ENCODE assay signal across 1 mouse cellular context in the genomic region with DNA sequence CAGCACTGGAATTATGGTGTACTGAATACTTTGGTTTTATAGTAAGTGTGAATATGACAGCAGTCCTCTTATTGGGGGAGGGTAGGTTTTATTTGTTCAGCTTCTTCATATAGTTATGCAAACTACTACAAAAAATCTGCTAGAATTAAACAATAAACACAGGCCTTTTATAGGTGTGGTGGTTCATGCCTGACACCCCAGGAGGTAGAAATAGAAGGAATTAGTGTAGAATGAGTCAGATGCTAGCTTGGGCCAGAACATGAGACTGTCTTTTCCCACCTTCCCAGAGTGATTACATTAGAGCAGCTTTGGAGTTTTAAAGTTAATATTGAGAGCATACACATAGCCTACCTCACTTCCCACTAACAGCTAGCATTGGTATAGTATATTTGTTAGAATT.
TF ChIP-seq lines count a peak whose summit lies in the region.

No protein-coding gene starts in this region.

TF ChIP-seq in CH12.LX, 34 proteins besides CTCF, POLR2A, EP300 and RAD21 (continued from another document):
- no peak for TF ChIP-seq JUND (conservative IDR thresholded peaks at IDR 0.05; ENCODE audit: low read depth, low read length)
- TF ChIP-seq TCF12 (IDR thresholded peaks at IDR 0.05; ENCODE audit: low read depth, low read length) = no peak
- TF ChIP-seq HCFC1 (IDR thresholded peaks at IDR 0.05; ENCODE audit: low read depth, low read length) = no peak
- no peak for TF ChIP-seq JUN (IDR thresholded peaks at IDR 0.05; ENCODE audit: insufficient read depth, low read depth, low read length)
- TF ChIP-seq ZMIZ1 (IDR thresholded peaks at IDR 0.05; ENCODE audit: low read depth, low read length) = no peak
- no peak for TF ChIP-seq USF2 (conservative IDR thresholded peaks at IDR 0.05; ENCODE audit: low read depth, low read length)
